Mouse (Mus musculus): ENCODE results near the gene Ssr2.

DNA sequence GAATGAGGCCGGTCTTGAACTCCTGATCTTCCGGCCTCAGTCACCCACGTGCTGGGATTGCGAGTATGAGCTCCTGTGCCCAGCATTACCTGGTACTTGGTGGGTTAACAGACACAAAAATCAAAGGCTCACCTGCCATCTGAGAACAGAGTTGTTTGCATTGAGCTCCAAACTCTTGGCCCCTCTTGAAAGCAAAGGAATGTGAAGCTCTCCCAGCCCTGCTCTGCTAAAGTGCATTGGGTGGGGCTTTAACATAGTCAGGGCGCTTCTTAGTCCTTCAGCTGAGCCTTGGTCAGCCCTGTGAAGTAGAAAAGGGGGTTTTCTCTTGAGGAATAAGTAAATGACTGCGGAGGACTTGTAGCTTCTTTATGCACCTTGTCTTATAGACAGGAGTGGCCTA, 10.1 kb downstream of the Ssr2 start:
- TF ChIP-seq USF1 (IDR thresholded peaks at IDR 0.05; ENCODE audit: low read depth): no peak
- no peak for TF ChIP-seq CEBPB (IDR thresholded peaks at IDR 0.05; ENCODE audit: low read depth)
- TF ChIP-seq CTCF (IDR thresholded peaks at IDR 0.05; ENCODE audit: control insufficient read depth, insufficient read depth, insufficient read length): no peak
- no peak for TF ChIP-seq MAX (IDR thresholded peaks at IDR 0.05)
- no peak for TF ChIP-seq FOSL1 (IDR thresholded peaks at IDR 0.05; ENCODE audit: insufficient read depth, low read length, poor library complexity, severe bottlenecking)
- no peak for TF ChIP-seq MYOD1 (IDR thresholded peaks at IDR 0.05; ENCODE audit: control insufficient read depth, insufficient read length, low read depth)
